Mouse (Mus musculus) adrenal gland, adult (tissue): ENCODE results near the gene Hdgf.
A peak's percentile ranks its signal among the peaks of the same experiment; 100 is the strongest.

Source experiments
- DNase-seq, 2 experiments: peaks; one replicate each; pipeline ENCODE4 v3.0.0; 2022 to 2023; ENCODE audit warnings: low spot score in 1 of 2; ENCODE audit not compliant: inconsistent age in 2 of 2

Gene Hdgf

DNA sequence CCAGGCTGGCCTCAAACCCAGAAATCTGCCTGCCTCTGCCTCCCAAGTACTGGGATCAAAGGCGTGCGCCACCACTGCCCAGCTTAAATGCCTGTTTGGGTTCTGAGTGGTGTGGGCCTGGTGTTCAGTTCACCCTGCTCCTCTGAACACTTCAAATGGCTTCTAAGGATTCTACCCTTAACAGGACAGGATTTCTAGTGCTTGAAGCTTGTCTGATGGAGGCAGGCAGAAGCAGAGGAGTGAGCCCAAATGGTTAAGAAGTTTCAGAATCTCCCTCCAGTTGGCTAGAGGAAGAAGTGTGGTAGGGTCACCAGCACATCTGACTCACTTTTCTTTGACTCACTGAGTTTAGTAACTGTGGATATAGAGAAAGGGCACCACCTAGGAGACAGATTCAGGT is 3.3 kb downstream of the Hdgf start:
- DNase-seq = peak in 1 of 2 experiments; percentile 68

DNA sequence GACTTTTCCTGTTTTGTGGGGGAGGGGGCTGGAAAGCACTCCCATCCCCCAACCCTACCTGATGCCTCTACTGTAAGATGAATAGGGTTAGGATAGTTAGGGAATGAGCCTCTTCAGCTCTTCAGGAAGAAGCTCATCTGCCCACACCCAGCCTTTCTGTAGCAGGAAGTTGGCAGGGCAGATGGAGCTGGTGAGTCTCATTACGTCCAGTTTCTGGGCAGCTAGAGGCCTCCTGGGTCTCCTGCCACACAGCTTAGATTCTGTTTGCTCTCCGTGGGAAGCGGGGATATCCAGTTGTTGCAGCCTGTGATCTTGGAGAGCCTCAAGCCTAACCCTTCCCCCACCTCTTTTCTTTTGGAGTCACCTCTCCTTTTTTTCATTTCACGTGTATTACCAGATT is 3.8 kb downstream of the Hdgf start:
- peak in 1 of 2 experiments; percentile 66 for DNase-seq

DNA sequence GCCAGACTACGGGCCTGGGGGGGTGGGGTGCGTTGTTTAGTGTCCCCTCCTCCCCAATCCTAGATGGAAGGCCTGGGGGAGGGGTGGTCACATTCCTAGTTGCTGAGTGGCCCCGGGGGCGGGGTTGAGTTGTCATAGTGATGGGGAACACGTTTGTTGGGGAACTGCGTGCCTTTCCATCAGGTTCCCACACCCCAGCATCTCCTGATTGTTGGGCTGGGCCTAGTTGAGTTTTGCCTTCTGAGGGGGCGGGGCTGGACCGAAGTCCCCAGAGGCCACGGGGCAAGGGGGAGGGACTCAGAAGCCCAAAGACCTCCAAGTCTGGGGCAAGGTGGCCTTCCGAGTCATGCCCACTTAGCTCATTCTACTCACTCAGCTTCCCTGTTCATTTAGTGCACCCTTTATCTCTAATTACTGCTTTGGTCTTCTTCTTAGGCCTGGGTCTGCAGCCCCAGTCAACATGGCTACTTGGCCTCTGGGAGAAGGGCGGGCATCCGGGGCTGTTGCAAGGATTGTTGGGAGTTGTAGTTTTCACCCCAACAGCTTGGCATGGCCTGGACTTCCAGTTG is 4.5 kb downstream of the Hdgf start:
- peak; percentile 89 to 95 for DNase-seq

DNA sequence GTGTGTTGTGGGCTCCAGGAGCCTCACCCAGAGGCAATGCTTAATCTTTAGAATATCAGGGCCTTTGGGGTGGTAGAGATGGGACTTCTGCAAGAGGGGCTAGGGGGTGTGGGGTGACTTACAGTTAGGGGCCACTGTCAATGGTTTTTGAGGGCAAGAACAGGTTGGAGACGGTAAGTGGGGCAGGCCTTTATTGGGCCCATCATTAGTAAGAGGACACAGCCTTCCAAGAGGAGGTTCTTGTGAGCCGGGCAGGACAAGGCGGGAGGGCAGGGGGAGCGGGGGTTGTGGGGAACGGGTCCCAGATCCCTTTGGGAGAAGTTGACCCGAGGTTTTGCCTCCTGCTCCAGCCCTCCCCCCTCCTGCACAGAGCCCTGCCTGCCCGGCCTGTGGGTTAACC is 7.4 kb downstream of the Hdgf start:
- no peak for DNase-seq

DNA sequence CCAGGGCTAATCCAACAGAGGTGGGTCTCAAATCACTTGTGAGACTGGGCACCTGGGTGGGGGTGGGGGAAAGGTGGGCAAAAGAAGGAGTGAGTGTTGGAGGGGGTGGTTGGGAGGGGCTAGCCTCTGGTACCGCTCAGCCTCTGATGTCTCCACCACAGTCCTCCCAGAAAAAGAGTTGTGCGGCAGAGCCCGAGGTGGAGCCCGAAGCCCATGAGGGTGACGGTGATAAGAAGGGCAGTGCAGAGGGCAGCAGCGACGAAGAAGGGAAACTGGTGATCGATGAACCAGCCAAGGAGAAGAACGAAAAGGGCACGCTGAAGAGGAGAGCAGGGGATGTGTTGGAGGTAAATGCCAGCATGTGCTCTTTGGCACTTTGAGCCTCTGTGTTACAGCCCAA is 7.8 kb downstream of the Hdgf start:
- DNase-seq = no peak

DNA sequence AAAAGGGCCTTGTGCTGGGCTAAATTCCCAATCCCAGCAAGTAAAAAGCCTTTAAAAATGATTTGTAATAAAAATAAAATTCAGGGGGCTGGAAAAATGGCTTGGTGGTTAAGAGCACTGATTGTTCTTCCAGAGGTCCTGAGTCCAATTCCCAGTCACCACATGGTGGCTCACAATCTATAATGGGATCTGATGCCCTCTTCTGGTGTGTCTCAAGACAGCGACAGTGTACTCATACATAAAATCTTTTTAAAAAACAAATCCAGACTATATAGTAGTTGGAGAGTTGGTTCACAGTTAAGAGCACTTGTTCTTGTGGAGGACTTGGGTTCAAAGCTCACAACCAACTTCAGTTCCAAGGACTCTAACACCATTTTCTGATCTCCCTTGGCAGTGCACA is 10.9 kb downstream of the Hdgf start:
- DNase-seq = no peak

DNA sequence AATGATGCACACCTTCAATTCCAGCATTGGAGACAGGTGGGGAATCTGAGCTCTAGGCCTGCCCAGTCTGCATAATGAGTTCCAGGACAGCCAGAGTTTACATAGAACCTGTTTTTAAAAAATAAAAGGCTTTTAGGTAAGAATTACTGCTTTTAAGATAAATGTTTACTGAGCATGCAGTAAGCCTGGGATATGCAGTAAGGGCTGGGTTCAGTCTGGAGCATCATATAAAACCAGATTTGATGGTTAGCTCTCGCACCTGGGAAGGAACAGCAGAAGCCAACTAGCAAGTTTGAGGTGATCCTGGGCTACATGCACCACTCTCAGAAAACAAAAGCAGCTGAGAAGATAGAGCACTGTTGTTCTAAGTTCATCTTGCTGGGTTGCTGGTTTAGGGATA is 12.4 kb downstream of the Hdgf start:
- DNase-seq = peak in 1 of 2 experiments; percentile 50

DNA sequence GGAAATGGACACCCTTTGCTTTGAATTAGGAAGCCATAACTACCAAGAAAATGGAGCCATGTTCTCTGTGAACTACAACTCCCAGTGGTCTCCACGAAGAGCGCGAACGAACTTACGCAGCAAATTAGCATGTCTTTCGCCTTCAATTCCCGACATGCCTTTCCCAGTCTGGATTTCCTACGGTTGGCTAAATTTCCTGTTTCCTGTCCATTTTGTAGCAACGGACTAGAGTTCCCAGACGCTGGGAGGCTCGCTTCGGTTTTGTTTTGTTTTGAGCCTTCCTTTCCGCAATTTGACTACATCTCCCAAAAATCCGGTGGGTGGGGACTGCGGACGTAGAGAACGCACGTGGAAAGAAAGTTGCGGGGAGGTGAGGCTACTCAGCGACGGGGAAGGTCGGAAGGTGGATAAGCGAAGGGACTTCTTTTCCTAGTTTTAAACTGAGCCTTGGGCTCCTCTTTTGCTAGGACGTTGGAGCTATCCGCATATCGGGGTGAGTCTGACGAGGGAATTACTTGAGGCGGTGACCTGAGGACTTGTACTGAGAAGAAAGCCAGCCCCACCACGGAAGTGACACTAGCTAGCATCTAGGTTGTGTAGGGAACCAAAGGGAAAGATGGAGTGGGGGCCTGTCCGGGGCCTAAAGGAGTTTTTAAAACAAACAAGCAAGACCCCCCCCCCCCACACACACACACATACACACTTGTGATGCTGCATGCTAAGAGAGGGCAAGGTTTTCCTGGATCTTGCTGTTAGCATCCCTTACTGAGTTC is 13.4 kb downstream of the Hdgf start, which contains the start of gene Mrpl24:
Gene Mrpl24, plus strand, starts transcription at position 171 of the 773 bp plus-strand sequence.
- DNase-seq = peak; percentile 86 to 95

DNA sequence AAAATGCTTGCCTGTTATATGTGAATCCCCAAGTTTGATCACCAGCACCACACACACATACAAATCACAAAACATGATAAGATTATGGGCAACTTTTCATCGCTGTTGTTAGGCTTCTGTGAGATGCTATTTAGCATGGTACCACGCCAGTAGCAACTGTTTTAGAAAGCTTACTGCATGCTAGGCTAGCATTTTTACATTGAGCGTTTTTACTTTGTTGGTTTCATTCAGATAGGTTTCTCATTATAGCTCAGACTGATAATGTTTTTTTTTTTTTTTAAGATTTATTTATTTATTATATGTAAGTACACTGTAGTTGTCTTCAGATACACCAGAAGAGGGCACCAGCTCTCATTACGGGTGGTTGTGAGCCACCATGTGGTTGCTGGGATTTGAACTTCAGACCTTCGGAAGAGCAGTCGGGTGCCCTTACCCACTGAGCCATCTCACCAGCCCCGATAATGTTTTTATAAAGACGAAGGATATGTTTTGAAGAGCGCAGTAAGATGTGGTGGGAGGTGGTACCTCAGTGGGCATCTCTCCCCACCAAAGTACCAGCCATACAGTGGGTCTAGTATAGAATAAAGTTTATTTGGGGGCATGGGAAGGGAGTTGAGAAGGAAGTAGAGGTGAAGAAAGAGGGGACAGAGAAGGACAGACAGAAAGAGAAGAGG is 14.3 kb downstream of the Hdgf start:
- DNase-seq = no peak

DNA sequence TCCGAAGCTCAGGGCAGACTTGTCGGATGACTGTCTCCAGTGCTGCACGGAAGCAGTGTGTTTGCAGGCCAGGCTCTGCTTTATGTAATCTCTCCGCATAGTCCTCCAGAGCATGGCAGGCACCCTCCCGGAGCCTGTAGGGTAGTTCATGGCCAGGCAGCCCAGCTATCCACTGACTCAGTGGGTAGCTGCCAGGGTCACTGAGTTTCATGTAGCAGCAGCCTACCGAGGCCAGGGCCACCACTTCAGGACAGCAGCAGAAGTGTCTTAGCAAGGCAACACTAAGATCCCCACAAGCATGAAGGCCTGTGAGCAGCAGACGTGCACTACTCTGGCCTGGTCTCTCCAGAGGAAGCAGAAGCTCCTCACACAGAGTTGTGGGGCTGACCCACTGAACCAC is 18.9 kb downstream of the Hdgf start:
- peak; percentile 49 to 79 for DNase-seq

DNA sequence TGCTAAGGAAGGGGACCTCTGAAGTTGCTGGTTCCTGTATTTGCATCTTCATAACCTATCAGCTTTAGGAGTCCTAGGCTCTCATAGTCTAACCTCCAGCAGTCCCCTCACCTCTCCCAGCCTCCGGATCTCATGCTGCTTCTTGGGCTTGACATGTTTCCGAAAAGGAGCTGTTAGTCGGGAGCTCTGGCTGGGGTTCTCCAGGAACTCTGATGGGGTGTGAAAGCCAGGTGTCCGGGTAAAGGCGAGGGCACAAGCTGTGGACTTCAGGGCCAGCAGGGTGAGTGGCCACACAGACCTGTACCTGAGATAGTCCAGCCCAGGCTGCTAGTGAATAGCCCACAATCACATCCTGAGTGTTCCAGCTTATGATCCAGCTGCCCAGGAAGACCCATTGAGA is 21.3 kb downstream of the Hdgf start:
- DNase-seq = peak in 1 of 2 experiments; percentile 40

DNA sequence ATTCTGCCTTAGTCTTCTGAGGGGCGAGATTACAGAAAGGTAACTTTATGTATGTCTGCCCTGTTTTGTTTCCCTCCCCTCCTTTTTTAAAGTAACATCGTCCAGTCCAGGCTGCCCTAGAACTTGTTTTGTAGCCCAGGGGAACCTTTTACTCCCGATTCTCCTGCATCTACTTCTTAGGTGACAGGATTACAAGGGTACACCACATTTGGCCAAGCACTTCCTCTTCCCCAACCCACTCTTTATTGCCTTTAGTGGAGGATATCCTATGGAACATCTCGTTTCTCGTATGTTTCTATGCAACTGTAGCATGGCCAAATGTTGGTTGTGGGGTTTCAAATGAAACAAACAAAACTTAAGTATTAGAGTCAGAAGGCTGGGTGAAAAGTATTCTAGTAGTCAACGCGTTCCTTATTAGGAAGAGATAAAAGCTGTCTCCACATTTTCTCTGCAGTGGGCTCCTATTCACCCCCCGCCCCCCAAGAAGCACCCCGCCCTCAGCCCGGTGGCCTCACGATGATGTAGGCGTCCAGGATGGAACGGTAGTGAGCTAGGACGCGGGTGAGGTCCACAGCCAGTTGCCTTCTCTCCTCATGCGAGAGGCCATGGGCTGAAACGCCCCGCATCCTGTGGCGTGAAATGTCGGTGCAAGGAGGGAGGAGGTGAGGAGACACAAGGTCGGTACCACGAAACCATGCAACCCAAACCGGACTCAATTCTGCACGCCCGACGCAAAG is 23.4 kb downstream of the Hdgf start:
- DNase-seq = peak in 1 of 2 experiments; percentile 51

DNA sequence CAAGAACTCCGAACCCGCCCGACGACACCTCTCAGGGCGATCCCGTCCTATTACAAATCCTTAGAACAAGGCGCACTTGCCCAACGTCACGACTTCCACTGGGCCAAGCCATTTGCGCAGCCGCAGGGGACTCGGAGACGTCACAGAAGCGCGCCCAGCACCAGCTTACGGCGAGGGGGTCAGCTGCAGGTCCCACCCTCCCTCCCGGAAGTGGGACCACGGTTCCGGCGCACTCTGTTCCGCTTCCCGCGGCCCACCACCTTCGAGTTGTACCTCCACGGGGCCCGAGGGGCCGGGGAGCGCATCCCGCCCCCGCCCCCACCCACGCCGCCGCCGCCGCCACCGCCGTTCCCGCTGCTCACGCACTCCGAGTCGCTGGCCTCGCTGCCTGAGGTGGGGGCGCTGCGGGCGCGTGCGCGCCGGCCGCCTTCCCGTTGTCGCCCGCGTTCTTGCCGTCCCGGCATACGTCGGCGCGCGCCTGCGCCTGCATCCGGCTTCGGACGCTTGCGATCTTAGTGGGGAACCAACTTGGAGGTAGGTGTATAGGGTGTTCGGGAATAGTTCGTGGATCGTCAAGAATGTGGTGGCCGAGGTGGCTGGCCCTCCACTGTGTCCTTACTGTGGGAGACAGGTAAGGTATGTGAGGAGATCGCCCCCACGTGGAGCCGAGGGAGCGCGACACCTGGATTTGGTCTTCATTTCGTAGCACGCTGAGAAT is 24.1 kb downstream of the Hdgf start, which contains the start of the genes Isg20l2 and Rrnad1:
Gene Isg20l2, plus strand, starts transcription at position 237 of the 718 bp plus-strand sequence.
Gene Rrnad1, minus strand, starts transcription at position 640 of the 718 bp plus-strand sequence.
- peak; percentile 98 to 99 for DNase-seq

DNA sequence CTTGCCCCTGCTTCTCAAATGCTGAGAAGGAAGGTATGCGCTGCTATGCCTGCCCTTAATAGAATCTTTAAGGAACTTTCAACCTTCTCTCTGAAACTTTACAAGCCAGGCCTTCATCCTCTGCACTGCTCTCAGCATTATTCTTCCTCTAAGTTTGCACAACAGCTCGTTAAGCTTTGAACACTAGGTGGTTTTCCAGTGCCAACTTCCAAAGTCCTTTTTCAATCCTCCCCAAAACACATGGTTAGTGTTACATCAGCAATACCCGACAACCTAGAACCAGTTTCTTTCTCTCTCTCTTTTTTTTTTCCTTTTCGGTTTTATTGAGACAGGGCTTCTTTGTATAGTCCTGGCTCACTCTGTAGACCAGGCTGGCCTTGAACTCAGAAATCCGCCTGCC is 27.9 kb downstream of the Hdgf start:
- DNase-seq = no peak

DNA sequence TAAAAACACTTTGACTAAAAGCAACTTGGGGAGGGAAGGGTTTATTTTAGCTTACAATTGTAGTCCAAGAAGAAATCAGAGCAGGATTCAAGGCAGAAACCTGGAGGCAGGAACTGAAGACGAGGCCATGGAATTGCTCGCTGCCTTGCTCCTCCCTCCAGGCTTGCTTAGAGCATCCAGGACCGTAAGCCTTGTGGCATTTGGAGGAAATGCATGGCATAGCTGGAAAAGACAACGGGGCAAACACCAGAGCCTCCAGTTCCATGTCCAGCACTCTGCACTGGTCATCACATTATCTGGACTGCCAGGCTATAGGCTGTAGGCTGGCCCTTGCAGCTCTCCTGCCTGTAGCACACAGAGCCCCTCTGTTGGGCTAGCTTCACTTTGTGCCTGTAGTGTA is 28.4 kb downstream of the Hdgf start:
- no peak for DNase-seq

DNA sequence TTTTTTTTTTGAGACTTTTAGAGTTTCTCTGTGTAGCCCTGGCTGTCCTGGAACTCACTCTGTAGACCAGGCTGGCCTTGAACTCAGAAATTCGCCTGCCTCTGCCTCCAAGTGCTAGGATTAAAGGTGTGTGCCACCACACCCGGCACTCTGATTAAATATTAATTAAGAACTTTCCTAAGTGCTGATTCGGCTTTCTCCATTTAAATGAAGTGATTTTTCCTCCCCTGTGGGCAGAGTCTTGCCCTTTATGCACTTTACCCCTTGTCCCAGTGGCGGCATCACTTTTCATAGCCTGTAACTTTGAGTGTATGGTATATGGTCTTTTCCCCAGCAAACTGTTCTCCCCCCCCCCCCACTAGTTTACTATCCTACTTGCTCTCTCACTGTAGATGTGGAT is 29.1 kb downstream of the Hdgf start:
- no peak for DNase-seq

DNA sequence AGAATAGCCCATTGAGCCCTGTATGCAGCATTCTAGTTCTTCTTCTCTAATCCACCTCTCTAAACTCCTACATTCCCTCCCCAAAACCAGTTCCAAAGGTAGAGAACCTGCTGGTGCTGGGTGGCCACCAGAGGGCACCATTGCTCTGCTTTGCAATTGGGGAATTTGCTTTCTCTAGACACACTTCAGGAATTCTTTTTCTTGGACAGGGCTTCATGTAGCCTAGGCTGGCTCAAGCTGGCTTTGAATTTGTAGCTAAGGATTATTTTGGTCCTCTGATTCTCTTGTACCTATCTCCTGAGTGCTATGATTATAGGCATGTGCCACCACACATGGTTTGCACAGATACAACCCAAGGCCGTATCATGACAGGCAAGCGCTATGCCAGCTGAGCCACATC is 29.7 kb downstream of the Hdgf start:
- DNase-seq = peak; percentile 74 to 90

DNA sequence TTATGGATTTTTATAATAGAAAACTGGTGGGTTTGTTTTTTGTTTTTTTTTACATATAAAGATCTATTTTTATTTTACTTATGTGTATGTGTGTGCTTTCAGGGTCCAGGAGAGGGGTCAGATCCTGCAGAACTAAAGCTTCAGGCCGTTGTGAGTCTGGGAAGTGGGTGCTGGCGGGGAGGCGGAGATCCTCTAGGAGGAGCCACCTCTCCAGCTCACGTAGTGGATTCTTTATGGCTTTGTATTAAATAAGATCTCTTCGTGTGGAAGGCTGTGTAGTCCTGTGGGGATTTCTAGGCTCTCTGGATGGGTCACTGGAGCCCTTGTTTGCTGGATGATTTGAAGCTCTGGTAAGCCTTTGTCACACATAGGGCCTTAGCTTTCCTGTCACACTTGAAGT is 34.5 kb downstream of the Hdgf start:
- DNase-seq = no peak

DNA sequence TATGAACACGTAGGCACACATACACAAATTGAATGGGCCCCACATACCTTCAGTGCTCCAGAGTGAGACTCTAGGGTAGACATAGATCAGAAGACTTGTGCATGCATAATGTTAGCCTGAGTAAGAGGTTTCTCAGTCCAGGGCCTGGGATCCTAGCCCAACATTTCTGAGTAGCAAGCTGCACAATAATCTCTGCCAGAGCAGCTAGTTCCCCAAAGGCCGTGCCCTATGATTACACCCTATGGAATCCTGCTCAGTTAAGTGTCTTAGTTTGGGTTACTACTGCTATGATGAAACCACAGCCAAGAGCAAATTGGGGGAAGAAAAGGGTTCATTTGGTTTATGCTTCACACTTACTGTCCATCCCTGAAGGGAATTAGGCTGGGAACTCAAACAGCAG is 36.4 kb downstream of the Hdgf start:
- DNase-seq = no peak

DNA sequence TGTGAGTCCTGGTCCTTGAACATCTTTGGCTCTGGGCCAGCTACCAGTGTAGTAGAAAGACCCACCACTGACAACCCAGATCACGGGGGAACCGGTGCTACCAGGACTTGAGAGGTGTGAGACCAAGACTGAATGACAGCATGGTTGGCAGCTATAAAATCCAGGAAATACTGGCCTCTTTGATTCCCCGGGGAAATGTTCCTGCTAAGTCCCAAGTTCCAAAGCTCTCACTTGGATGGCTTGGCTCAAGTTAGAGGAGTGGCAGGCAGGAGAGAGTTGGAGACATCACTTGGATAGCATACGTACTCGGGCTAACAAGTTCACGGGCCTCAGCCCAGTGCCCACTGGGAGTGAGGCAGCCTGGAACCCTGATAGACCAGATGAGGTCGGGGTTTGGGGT is 37.5 kb downstream of the Hdgf start:
- DNase-seq = no peak
